Mouse (Mus musculus) lung, postnatal 0 days (tissue): ENCODE data around the gene Lrrfip2. TPM values are rescaled to one million over a fixed set of nuclear protein-coding genes. Genes with fewer than 3 reads are reported as not detected.
A peak's percentile ranks its signal among the peaks of the same experiment; 100 is the strongest.

Experiments
- ATAC-seq: fragments of 200-750 bp; cut with Nextera tagmentation; 2 replicates; pipeline ENCODE4 v1.8.0; 2017; ENCODE audit warnings: moderate library complexity
- DNase-seq: peaks from one replicate; pipeline ENCODE4 v3.0.0-alpha.2; 2016; ENCODE audit warnings: low spot score
- H3K27ac ChIP-seq: fragments of 300-500 bp; sonication (generic); 2 replicates; pipeline ENCODE4 v1.5.1; 2014; ENCODE audit warnings: antibody characterized with exemption, mild to moderate bottlenecking, low read length, mixed read lengths
- H3K27me3 ChIP-seq: fragments of 300-500 bp; sonication (generic); replicated peaks from 2 replicates; pipeline ENCODE4 v1.6.1; 2014; ENCODE audit warnings: low read length, mixed read lengths; ENCODE audit not compliant: insufficient read depth
- H3K36me3 ChIP-seq: fragments of 300-500 bp; sonication (generic); 2 replicates; pipeline ENCODE4 v1.6.1; 2014; ENCODE audit warnings: low read length, mixed read lengths; ENCODE audit not compliant: insufficient read depth
- H3K4me1 ChIP-seq: fragments of 300-500 bp; sonication (generic); 2 replicates; pipeline ENCODE4 v1.6.1; 2014; ENCODE audit warnings: antibody characterized with exemption, low read depth, low read length, mixed read lengths; ENCODE audit not compliant: insufficient read depth
- H3K4me2 ChIP-seq: fragments of 300-500 bp; sonication (generic); replicated peaks from 2 replicates; pipeline ENCODE4 v1.6.1; 2014; ENCODE audit warnings: low read depth, mild to moderate bottlenecking, low read length, moderate library complexity, mixed read lengths
- H3K4me3 ChIP-seq: fragments of 300-500 bp; sonication (generic); 2 replicates; pipeline ENCODE4 v1.5.1; 2014; ENCODE audit warnings: low read depth, low read length
- H3K9ac ChIP-seq: fragments of 300-500 bp; sonication (generic); replicated peaks from 2 replicates; pipeline ENCODE4 v1.6.1; 2014; ENCODE audit warnings: low read depth, mild to moderate bottlenecking
- H3K9me3 ChIP-seq: fragments of 300-500 bp; sonication (generic); 2 replicates; pipeline ENCODE4 v1.6.1; 2016; ENCODE audit warnings: low read length, mixed read lengths
- CTCF ChIP-seq: IDR thresholded peaks from 2 replicates; pipeline ENCODE4 v1.5.1; 2016; ENCODE audit warnings: antibody characterized with exemption, mild to moderate bottlenecking
- EP300 ChIP-seq: IDR thresholded peaks from 2 replicates; pipeline ENCODE4 v1.6.1; 2016; ENCODE audit warnings: antibody characterized with exemption, mild to moderate bottlenecking, control low read depth
- WGBS: fragments of 180-500 bp; shearing (Covaris S2); extraction: QIAGEN DNeasy Blood & Tissue Kit; methylation state at CpG from one replicate; pipeline ENCODE4 v1.1.7; 2014; 5-methylcytosine and 5-hydroxymethylcytosine counted together
- polyA plus RNA-seq: library from polyadenylated mRNA; unstranded; fragments of >200 nt; fragmentation: Nextera tagmentation; extraction: Ambion mirVana; gene quantifications from 2 replicates; pipeline ENCODE4 v1.2.1, GENCODE M21; 2015

Lrrfip2 gene
- polyA plus RNA-seq, 1 experiment from 2014 or later: 54.2 TPM

- Histone ChIP-seq H3K36me3 (no peaks in the 10 kb centered on the region), H3K27ac (no peak overlapping the region), H3K4me1 (peaks cover 4% of the 10 kb centered on the region; the same call in 1 of the 2 replicates), H3K4me3 (no peak overlapping the region), H3K9me3 (no peaks in the 10 kb centered on the region), H3K27me3 (no peaks in the 10 kb centered on the region), H3K4me2 (no peak overlapping the region), H3K9ac (no peak overlapping the region)
- DNase-seq (no peak), ATAC-seq (no peak)
- 67% methylated on average over 2 of the region's 2 CpGs for WGBS
- TF ChIP-seq CTCF: no peak
- TF ChIP-seq EP300: no peak
These were observed 12.7 kb downstream of the Lrrfip2 start for GRCm38 (mm10) chr9:111130126-111130525.

GRCm38 (mm10) chr9:111138161-111138560, 20.8 kb downstream of the Lrrfip2 start:
- no peak overlapping the region for H3K9ac ChIP-seq
- no peaks in the 10 kb centered on the region; the same call in none of the 2 replicates for H3K4me1 ChIP-seq
- no peaks in the 10 kb centered on the region for H3K36me3 ChIP-seq
- DNase-seq: no peak
- WGBS: 91% methylated on average over 9 of the region's 9 CpGs
- H3K4me3 ChIP-seq: no peak overlapping the region
- no peak overlapping the region for H3K4me2 ChIP-seq
- no peaks in the 10 kb centered on the region for H3K9me3 ChIP-seq
- no peak overlapping the region for H3K27ac ChIP-seq
- TF ChIP-seq CTCF: no peak
- no peak for TF ChIP-seq EP300
- ATAC-seq: no peak
- no peaks in the 10 kb centered on the region for H3K27me3 ChIP-seq

DNA sequence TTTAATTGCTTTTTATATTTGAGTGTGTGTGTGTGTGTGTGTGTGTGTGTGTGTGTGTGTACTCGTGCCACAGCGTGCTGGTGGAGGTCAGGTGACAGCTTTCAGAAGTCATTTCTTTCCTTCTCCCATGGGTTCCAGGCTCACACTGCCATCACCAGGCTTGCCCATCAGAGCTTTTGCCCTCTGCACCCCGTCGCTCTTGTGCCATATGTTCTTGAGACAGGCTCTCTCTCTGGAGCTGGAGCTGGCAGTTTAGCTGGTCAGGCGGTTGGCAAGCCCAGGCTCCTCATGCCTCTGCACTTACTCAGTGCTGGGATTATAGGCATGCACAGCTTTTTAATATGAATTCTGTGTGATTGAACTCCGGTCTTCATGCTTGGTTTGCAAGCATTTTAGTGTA, 25.3 kb downstream of the Lrrfip2 start:
- Histone ChIP-seq H3K9me3 (no peaks in the 10 kb centered on the region), H3K4me1 (peaks cover 14% of the 10 kb centered on the region), H3K36me3 (no peaks in the 10 kb centered on the region), H3K27me3 (no peaks in the 10 kb centered on the region), H3K4me3 (no peak overlapping the region), H3K4me2 (no peak overlapping the region), H3K27ac (no peak overlapping the region), H3K9ac (no peak overlapping the region)
- DNase-seq (no peak), ATAC-seq (no peak)
- 91% methylated on average over 6 of the region's 6 CpGs for WGBS
- TF ChIP-seq CTCF (no peak), EP300 (no peak)

DNA sequence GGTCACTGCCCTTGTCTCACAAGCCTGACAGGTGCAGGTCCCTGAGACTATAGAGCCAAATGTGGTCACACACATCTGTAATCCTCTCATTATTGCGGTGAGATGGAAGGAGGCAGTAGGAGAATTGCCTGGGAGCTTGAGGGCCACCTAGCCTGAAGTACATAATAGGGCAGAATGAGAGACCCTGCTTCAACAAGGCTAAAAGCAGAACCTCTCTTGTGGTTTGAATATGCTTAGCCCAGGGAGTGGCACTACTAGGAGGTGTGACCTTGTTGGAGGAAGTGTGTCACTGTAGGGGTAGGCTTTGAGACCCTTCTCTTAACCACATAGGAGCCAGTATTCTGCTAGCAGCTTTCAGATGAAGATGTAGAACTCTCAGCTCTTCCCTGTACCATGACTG, 26.0 kb downstream of the Lrrfip2 start:
- TF ChIP-seq EP300 (no peak), CTCF (no peak)
- Histone ChIP-seq H3K36me3 (no peaks in the 10 kb centered on the region), H3K27ac (no peak overlapping the region), H3K9ac (no peak overlapping the region), H3K4me2 (no peak overlapping the region), H3K9me3 (no peaks in the 10 kb centered on the region), H3K4me1 (peaks cover 17% of the 10 kb centered on the region), H3K4me3 (no peak overlapping the region), H3K27me3 (no peaks in the 10 kb centered on the region)
- DNase-seq (no peak), ATAC-seq (no peak)
- 92% methylated on average over 1 of the region's 1 CpGs for WGBS

- H3K27ac ChIP-seq: no peak overlapping the region
- H3K4me3 ChIP-seq: no peak overlapping the region
- peaks cover 30% of the 10 kb centered on the region for H3K4me1 ChIP-seq
- no peaks in the 10 kb centered on the region for H3K9me3 ChIP-seq
- H3K9ac ChIP-seq: no peak overlapping the region
- 0 out of 2 replicates have a peak, but pooled peaks have one; percentile 16 for ATAC-seq
- peak; percentile 56 for DNase-seq
- no peak overlapping the region for H3K4me2 ChIP-seq
- 62% methylated on average over 1 of the region's 1 CpGs for WGBS
- TF ChIP-seq EP300: peak; percentile 51
- TF ChIP-seq CTCF: no peak
- H3K36me3 ChIP-seq: no peaks in the 10 kb centered on the region
- H3K27me3 ChIP-seq: no peaks in the 10 kb centered on the region
These were observed 27.3 kb downstream of the Lrrfip2 start for GRCm38 (mm10) chr9:111144711-111145110.

DNA sequence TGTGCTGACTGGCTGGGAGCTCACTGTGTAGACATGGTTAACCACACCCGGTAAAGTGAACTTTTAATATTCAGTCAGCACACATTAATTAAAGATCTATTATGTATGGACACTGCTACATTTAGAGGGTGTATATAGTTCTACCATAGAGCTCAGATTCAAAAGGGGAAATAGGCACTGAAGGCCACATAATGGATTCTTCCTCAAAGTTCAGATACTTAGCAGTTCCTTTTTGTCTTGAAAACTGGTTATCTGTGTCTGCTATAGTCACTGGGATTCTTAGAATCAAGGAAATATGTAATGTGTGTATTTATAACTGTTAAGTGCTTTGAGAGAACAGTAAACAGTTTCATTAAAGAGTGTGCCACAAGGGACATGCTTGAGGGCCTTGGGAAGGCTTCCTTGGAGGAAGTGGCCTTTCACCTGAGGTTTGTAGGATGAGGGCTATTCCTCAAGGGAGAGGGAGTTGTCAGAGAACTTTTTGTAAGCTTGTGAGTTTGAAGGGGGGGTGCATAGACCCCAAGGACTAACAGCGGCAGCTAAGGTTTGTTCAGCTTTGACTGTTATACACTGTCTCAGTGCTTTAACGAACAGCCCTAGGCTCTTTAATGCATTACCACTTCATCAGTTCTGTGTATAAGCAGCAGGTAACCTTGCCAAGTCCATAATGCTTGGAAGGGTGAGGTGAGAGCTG, 28.3 kb downstream of the Lrrfip2 start:
- TF ChIP-seq CTCF: no peak
- peak; percentile 76 for TF ChIP-seq EP300
- Histone ChIP-seq H3K4me3 (no peak overlapping the region), H3K4me2 (no peak overlapping the region), H3K9me3 (no peaks in the 10 kb centered on the region), H3K9ac (no peak overlapping the region), H3K27ac (peak overlapping the region; percentile 72), H3K27me3 (no peaks in the 10 kb centered on the region), H3K36me3 (no peaks in the 10 kb centered on the region), H3K4me1 (peaks cover 30% of the 10 kb centered on the region)
- DNase-seq: peak; percentile 57
- 60% methylated on average over 3 of the region's 3 CpGs for WGBS
- peak; percentile 34 for ATAC-seq
